Mouse (Mus musculus) cerebellum, adult 2 months (tissue): ENCODE measurements around the gene Gstp1.

Experiments used
- CTCF ChIP-seq: fragments of 200-500 bp; IDR thresholded peaks from 2 replicates; pipeline ENCODE4 v1.5.1; 2011; ENCODE audit warnings: low read depth, mild to moderate bottlenecking, control low read depth, low read length, moderate library complexity, borderline replicate concordance; ENCODE audit not compliant: insufficient read depth
- POLR2A ChIP-seq: fragments of 200-500 bp; IDR thresholded peaks from 2 replicates; pipeline ENCODE4 v1.6.1; 2011; ENCODE audit warnings: low read length, control low read depth, borderline replicate concordance; ENCODE audit not compliant: insufficient read depth

DNA sequence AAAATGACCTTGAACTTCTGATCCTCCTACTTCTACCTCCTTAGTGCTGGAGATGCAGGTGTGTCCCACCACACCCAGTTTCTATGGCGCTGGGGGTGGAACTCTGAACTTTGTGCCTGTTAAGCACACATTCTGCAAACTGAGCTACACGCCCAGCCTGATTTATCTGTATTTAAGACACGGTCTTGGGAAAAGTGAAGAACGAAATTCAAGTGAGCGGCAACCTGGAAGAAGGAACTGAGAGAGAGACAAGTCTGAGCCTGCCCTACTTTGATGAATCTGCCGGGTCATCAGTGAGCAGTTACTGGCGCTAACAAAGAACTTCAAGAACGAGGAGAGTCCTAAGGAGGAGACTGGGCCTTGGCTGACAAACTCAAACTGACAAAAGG, 9.1 kb upstream of the Gstp1 start:
- TF ChIP-seq CTCF (no peak), POLR2A (no peak)
